Mouse (Mus musculus): ENCODE measurements around the gene Wnt16.

The Wnt16 gene

DNA sequence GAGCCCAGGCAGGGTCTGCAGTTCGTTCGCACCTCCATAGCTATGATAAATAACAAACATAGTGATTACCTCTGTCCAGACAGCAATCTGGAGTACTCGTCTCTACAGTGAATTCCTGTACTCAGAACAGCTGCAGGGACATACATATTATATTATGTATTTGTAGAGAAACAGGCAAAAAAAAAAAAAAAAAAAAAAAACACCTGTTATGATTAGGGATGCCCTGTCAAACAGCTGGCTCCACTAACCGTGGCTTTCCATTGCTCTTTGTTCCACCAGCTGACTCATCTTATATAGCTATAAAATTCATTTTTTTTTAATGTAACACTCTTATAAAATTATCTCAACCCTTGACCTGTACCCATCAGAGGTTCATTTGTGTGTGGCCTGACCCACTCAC, 38.3 kb downstream of the Wnt16 start:
- DNase-seq (ENCODE audit: low read depth): no peak

DNA sequence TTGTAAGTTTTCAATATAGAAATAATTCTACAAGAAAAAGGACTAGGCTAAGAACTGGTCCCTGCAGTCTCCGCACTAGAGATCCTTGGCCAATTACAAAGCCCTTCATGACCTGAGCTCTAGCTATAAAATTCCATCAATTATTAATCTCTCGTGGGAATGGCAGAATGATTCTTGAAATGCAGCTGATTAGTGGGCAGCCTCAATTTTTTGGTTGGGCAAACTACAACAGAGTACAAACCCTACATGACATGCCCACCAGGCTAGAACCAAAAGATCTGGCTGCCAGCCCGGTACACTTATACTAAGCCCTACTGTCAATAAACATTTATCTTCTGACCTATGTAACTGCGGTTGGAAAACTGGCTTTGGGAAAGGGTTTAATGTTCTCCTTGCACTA, 39.1 kb downstream of the Wnt16 start:
- no peak for DNase-seq (ENCODE audit: low read depth)

DNA sequence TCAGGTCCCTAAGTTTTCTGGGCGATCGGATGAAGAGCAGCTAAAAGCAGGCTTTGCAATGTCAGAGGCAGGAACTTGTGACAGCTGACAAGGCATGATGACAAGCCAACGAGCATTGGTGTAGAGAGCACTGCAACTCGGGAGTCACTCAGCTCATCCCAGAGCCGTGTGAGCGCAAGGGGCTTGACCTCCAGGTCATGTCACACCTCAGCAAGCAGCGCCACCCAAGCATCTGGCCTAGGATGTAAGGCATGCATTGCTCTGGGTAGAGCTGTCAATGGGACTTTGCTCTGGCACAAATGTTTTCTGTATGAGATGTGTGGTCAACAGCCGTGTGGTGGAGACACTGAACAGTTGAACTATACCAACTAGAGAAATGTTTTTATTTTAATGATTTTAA, 39.9 kb downstream of the Wnt16 start:
- no peak for DNase-seq (ENCODE audit: low read depth)

DNA sequence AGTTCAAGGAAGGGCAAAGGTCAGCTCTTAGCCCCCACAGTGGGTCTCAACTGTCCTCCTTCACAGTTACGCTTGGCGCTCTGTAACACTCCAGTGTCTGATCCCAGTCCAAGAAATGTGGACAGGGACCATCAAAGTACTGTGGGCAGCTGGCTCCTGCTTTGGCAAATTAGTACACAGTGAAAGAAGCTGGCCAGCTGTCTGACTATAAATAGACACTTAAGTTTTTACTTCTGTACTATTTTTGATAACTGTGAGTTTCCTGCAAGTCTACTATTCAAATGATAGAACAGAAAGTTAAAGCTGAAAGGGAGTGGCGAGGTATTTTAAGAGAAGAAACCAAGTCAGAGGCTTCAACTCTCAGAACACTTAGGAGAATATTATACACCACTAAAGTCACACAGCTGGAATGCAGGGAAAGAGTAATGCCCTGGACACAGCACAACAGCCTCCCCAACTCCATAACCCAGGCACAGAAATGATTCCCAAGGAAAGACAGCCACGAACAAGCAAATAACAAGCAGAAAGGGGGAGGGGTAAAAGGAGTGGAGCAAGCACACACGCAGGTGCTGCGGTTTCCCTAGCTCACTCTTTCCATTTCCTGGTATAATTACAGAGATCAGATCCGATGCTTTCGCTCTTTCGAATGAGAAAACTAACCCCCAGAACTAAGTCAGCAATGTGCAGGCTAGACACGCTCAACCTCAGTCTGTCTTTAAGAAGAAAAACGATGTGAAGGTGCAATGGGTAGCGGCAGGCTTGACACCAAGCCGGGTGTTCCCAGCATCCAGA, 42.3 kb downstream of the Wnt16 start:
- DNase-seq (ENCODE audit: low read depth): no peak

DNA sequence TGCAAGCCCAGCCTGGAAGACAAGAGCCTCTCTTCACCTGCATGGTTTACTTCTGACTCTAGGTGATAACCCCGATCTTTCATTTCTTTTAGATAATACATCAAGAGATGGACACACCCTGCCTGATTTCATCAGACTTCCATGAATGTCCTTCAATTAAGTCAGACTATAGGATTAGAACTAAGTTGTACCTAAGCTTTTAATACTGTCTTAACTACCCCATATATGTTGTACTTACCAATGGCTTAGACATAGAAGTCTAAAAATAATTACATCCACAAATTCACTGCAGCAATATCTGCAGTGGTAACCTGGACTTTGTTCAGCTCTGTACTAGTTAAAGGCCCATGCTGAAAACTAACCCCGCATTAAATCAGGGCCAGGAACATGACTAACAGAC, 44.5 kb downstream of the Wnt16 start:
- no peak for DNase-seq (ENCODE audit: low read depth)

DNA sequence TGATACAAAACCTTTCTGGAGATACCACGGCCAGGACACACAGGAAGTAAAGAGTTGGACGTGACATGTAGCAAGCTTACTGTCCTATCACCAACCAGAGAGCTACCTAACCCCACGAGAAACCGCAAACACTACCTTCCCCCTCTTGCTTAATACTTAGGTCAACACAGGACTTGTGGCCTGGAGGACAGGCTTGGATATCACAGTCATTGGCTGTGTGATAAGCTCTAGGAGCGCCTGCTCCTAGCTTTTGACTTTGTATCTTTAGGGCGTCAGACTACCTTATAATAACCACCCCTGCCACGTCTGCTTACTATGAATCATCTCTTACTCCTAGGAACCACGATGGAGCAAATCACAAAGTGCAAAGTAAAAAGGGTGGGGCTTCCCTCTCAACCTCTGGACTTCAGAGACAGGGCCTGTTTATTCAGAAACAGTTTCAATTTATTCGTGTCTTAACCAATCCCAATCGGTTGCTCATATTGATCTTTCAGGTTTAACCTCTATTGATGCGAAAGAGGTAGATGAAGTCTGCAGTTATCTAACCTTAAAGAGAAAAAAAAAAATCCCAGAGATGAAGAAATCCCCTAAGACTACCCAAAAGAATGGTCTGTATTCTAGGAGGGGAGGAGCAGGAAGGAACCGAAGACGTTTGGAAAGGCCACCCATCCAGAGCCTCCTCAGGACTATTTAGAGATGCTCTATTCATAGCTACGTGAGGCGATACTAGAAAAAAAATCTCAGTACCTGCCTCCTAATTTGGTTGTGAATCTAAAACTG, 51.9 kb downstream of the Wnt16 start:
- DNase-seq (ENCODE audit: low read depth): no peak

DNA sequence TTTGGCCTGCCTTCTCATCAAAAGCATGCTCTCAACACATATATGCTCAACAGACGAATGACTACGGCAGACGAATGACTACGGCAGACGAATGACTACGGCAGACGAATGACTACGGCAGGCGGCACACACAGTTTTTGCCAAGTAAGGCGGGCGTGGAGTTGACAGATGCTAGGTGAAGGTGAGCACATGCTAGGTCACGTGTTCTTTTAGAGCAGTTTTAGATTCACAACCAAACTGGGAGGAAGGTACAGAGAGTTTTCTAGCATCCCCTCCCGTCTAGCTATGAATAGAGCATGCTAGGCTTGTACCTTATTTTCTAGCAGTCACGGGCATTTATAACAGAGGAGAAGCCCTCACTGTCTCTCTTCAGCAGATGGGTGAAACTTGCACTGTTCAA, 52.8 kb downstream of the Wnt16 start:
- DNase-seq (ENCODE audit: low read depth): no peak

DNA sequence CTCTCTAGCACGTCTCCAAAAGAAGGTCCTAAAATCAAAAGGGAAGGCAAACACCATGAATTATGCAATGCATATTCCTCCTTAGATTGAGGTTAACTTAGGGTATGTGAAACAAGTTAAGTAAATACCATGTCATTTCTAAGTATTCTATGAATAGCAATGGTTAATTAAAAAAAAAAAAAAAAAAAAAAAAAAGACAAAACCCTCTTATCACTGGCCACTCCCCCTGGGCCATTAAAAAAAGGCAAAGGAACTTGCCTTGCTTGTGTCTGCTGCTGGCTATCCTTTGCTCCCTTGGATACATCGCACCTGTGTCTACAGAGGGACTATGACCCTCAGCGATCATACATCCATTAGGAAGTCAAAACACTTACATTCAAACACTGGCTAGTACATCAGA, 55.3 kb downstream of the Wnt16 start:
- no peak for DNase-seq (ENCODE audit: low read depth)

DNA sequence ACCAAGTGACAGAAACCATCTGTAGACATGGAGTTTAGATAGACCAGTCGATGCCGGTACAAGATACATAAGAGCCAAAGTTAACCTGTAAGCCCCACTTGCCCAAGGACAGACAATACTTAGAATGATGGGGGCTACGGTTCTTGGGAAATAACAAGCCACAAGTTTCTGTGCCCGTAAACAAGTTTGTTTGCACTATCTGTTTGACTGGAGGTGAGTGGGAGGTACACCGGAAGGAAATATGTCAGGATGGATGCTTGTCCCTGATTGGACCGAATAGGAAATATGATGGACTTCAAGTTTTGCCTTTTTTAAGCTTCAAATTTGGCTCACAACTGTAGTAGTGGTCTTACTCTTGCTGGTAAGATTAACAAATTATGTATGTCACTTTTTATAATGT, 55.7 kb downstream of the Wnt16 start:
- DNase-seq (ENCODE audit: low read depth): no peak

DNA sequence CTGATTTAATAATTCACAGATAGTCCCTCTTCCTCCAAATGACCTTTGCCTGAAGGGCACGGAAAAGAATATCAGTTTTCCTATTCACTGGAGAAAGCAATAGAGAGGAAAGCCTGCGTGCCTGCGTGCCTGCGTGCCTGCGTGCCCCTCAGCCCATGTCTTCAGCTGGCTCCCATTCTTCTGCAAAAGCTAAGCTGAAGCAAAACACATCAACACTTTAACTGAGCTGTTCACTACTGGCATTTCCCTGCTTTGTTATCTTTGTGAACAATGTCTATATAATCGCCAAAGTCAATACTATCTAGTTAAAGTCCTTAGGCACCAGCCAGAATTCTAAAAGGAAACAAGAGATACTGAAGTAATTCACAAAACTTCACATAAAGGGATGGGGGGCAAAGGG, 56.4 kb downstream of the Wnt16 start:
- DNase-seq (ENCODE audit: low read depth): no peak

DNA sequence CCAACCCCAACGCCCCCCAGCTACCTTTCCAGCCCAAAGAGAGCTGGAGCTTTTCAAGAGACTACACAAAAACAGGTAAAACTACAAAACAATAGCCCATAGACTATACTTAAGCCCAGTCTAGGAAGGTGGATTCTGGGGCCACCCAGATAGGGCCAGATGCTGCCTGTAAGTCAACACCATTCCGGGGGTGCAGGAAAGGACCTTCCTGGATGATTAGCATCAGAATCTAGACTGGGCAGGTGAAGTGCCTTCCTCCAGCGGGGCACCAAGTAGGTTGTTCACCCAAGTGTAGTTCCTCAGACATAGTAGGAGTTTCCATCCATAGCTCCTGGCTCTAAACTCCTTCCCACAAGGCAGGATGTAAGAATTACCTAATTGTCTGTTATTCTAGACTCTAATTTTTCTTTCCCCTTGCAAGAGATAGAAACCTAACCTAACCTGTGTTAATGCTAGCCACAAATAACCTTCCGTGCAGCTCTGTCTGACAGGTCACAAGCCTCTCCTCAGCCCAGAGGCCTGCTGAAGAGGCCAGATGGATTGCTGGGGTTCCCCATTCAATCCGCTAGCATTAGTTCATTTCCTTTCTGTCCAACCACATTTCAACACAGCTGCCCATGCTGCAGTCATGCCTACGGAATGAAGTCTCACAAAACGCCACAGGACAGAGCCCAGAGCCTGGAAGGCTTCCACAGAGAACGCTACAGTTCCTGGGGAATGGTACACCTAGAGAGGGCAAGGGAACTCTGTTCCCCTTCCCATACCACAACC, 59.3 kb downstream of the Wnt16 start:
- no peak for DNase-seq (ENCODE audit: low read depth)
